Mouse (Mus musculus) erythroblast, adult 5-6 weeks (primary cell): ENCODE measurements around the gene Ptrh2. TPM values are rescaled to one million over a fixed set of nuclear protein-coding genes. Genes with fewer than 3 reads are reported as not detected.
A peak's percentile ranks its signal among the peaks of the same experiment; 100 is the strongest.
"Not testable (repeated sequence)": the region's sequence is repeated elsewhere in the genome, so short reads cannot be mapped to it uniquely, and the experiment has no call there.

ENCODE experiments used
- ATAC-seq: replicated peaks from 2 replicates; pipeline ENCODE4 v1.8.0; 2016; ENCODE audit warnings: moderate number of reproducible peaks, mild to moderate bottlenecking, moderate TSS enrichment, inconsistent platforms; ENCODE audit not compliant: poor library complexity, low FRiP score, severe bottlenecking
- total RNA-seq, 2 experiments: library from RNA; stranded (forward) in 1 of 2; stranded (reverse) in 1 of 2; fragments of 150-400 nt in 1 of 2; fragments of 200-764, 138-1000 nt in 1 of 2; gene quantifications; 2 replicates each; pipeline versions ENCODE4 v1.2.3 to v1.2.4; 2015 to 2017; ENCODE audit warnings: low replicate concordance in 2 of 2

Gene Ptrh2
- total RNA-seq, 2 experiments from 2014 or later, result 6.9 to 9.5 TPM

DNA sequence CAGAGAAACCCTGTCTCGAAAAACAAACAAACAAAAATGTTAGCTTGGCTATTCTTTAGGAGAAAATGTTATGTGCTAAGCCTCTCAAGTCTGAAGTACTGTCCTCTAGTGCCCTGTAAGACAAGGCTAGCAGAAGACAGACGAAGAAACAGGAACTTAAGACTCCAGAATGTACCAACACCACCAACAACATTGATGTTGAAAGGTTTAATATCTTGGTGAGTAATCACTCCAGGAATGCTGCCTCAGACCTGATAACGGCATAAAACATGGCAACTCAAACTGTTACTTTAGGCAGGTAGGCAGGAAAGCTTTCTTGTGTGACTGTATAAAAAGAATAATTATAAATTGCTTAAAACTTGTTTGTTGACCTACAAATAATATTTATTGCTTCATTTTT is 40.2 kb downstream of the Ptrh2 start:
- ATAC-seq, result no peak

GRCm38 (mm10) chr11:86724982-86725381 is 41.2 kb downstream of the Ptrh2 start:
- ATAC-seq, result no peak

GRCm38 (mm10) chr11:86725607-86726006 is 41.8 kb downstream of the Ptrh2 start:
- ATAC-seq, result no peak

- no peak for ATAC-seq
These were observed 47.7 kb downstream of the Ptrh2 start for GRCm38 (mm10) chr11:86731443-86731842.

GRCm38 (mm10) chr11:86734241-86734939 is 50.6 kb downstream of the Ptrh2 start:
- ATAC-seq, result no peak

GRCm38 (mm10) chr11:86734993-86735392 is 51.2 kb downstream of the Ptrh2 start:
- ATAC-seq, result no peak

DNA sequence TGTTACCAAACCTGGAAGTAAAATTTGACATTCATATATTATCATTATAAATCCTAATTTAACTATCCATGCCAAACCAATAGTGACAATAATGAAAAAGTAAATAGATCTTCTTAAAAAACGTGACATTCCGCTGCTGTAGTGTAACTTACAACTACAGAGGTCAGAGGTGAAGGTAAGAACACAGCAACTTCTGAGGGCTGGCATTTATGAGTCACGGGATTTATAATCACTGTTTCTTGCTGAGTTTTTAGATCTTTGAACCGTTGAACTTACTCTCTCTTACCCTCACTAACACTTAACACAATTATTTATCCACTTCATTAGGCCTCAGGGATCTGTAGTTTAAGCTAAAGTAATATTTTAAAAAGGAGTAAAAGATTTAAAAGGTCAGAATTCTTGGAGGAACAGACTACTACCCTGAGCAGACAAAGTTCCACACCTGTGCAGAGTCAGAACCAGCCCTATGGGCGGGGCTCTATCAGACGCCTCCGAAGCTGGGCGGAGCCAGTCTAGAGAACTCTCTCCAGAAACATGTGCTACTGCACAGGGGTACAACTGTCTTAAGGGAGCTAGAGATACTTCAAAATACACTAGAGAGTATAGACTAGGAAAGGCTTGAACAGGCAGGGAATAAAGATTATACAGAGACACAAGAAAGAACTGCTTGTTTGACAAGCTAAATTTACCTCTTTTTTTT is 53.7 kb downstream of the Ptrh2 start:
- ATAC-seq, result peak; percentile 90

- not testable (repeated sequence) for ATAC-seq
These were observed 54.5 kb downstream of the Ptrh2 start for GRCm38 (mm10) chr11:86738308-86738707.

- no peak for ATAC-seq
These were observed 55.2 kb downstream of the Ptrh2 start for GRCm38 (mm10) chr11:86738956-86739355.

DNA sequence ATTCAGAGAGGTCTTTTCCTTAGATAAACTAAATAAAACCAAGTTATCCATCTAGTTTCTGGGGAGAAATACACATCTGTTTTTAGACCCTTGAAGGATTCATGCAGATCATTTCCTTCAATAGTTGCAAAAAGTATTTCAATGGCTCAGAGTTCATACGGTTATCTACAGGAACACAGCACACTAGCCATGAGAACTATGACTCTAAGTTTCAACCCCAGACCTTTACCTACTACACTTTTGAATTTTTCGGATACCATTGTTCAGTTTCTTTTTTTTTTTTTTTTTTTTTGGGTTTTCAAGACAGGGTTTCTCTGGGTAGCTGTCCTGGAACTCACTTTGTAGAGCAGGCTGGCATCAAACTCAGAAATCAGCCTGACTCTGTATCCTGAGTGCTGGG is 55.7 kb downstream of the Ptrh2 start:
- no peak for ATAC-seq

GRCm38 (mm10) chr11:86741505-86741904 is 57.7 kb downstream of the Ptrh2 start:
- no peak for ATAC-seq

Other genes starting within 250 kb of the Ptrh2 start
- 1.3 and 1.7 TPM in 2 replicates for gene Rnft1, start 199.3 kb upstream of the Ptrh2 start, total RNA-seq (2015; ENCODE audit: low replicate concordance)
- gene Rnft1, start 199.3 kb upstream of the Ptrh2 start, total RNA-seq (2017; ENCODE audit: low replicate concordance), result 2.3 and 2.8 TPM in 2 replicates
- 7.5 and 12.7 TPM in 2 replicates for gene Rps6kb1, start 139.2 kb upstream of the Ptrh2 start, total RNA-seq (2015; ENCODE audit: low replicate concordance)
- 20.2 and 24.7 TPM in 2 replicates for gene Rps6kb1, start 139.2 kb upstream of the Ptrh2 start, total RNA-seq (2017; ENCODE audit: low replicate concordance)
- 0.77 and 8.8 TPM in 2 replicates for gene Tubd1, start 139.0 kb upstream of the Ptrh2 start, total RNA-seq (2015; ENCODE audit: low replicate concordance)
- 2.6 and 5.4 TPM in 2 replicates for gene Tubd1, start 139.0 kb upstream of the Ptrh2 start, total RNA-seq (2017; ENCODE audit: low replicate concordance)
- gene Vmp1, start 149 bp upstream of the Ptrh2 start, total RNA-seq (2015; ENCODE audit: low replicate concordance), result 170 and 241 TPM in 2 replicates
- 162 and 218 TPM in 2 replicates for gene Vmp1, start 149 bp upstream of the Ptrh2 start, total RNA-seq (2017; ENCODE audit: low replicate concordance)
- 232 and 330 TPM in 2 replicates for gene Cltc, start 73.6 kb downstream of the Ptrh2 start, total RNA-seq (2015; ENCODE audit: low replicate concordance)
- 190 and 199 TPM in 2 replicates for gene Cltc, start 73.6 kb downstream of the Ptrh2 start, total RNA-seq (2017; ENCODE audit: low replicate concordance)
- gene Dhx40, start 123.8 kb downstream of the Ptrh2 start, total RNA-seq (2015; ENCODE audit: low replicate concordance), result 32.3 and 41.0 TPM in 2 replicates
- gene Dhx40, start 123.8 kb downstream of the Ptrh2 start, total RNA-seq (2017; ENCODE audit: low replicate concordance), result 45.7 and 49.2 TPM in 2 replicates